Mouse (Mus musculus): ENCODE measurements around the gene Armc10. TPM values are rescaled to one million over a fixed set of nuclear protein-coding genes. Genes with fewer than 3 reads are reported as not detected.
"Not testable (repeated sequence)": the region's sequence is repeated elsewhere in the genome, so short reads cannot be mapped to it uniquely, and the experiment has no call there.

Gene Armc10
- total and polyA plus RNA-seq, 3 experiments: 32.5 to 54.9 (median 34.1) TPM

DNA sequence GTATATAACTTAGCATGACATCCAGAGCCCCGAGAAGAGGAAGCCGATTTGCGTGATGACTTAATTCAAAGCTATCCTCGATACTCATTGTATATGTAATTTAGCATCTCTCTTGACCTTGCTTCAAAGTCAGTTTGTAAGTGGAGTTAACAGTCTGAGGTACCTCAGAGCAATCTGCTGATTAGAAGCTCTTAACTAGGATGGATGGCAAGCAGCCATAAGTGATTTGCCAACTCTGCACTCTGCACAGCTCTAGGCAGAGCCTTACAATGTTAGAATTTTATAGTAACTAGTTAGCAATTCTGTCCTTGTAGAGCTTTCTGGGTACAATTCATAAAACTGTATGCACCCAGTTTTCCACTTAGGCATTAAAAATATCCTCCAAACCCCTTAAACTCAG lies 60.9 kb downstream of the Armc10 start:
- Histone ChIP-seq H3K27me3 (ENCODE audit: insufficient read depth, low read length) (0 out of 2 replicates have a peak, but pooled peaks cover under 1% of the 10 kb centered on the region), H3K36me3 (replicated peaks) (no peaks in the 10 kb centered on the region), H3K4me1 (ENCODE audit: insufficient read depth, low read depth, low read length) (peaks cover 20% of the 10 kb centered on the region), H3K9me3 (replicated peaks) (no peaks in the 10 kb centered on the region), H3K4me3 (ENCODE audit: low read depth, low read length) (no peak overlapping the region)
- ATAC-seq (ENCODE audit: extremely low read depth, insufficient number of reproducible peaks, low FRiP score, poor library complexity, severe bottlenecking) (no peak), DNase-seq (ENCODE audit: low spot score) (no peak)
- TF ChIP-seq POLR2AphosphoS5 (IDR thresholded peaks at IDR 0.05; ENCODE audit: insufficient replicate concordance, low read depth, low read length) (no peak), GATA1 (IDR thresholded peaks at IDR 0.05; ENCODE audit: borderline replicate concordance, low read length) (no peak), TAL1 (conservative IDR thresholded peaks at IDR 0.05; ENCODE audit: low read depth, low read length) (no peak), CTCF (IDR thresholded peaks at IDR 0.05; ENCODE audit: low read depth, low read length) (no peak), GATA2 (IDR thresholded peaks at IDR 0.05; ENCODE audit: borderline replicate concordance, low read depth, low read length) (no peak)

- ATAC-seq (ENCODE audit: extremely low read depth, insufficient number of reproducible peaks, low FRiP score, poor library complexity, severe bottlenecking); H3K36me3 ChIP-seq (replicated peaks); H3K4me3 ChIP-seq (ENCODE audit: low read depth, low read length); H3K9me3 ChIP-seq (replicated peaks); DNase-seq (ENCODE audit: low spot score): not testable (repeated sequence)
- H3K27me3 ChIP-seq (ENCODE audit: insufficient read depth, low read length): peaks cover 11% of the 10 kb centered on the region
- peaks cover 14% of the 10 kb centered on the region for H3K4me1 ChIP-seq (ENCODE audit: insufficient read depth, low read depth, low read length)
These were observed 62.4 kb downstream of the Armc10 start for GRCm38 (mm10) chr5:21708011-21708410.

Other genes with a start within 250 kb of the Armc10 start
- not detected in 2 replicates for gene Ccdc146, start 221.1 kb upstream of the Armc10 start, total RNA-seq (2014; fragmentation: Nextera tagmentation)
- gene Ccdc146, start 221.1 kb upstream of the Armc10 start, total RNA-seq (2017): 0.22 TPM in 1 of 2 replicates, not detected in the other
- gene Ccdc146, start 221.1 kb upstream of the Armc10 start, polyA plus RNA-seq (2012): not detected in 2 replicates
- gene Fam185a, start 220.9 kb upstream of the Armc10 start, total RNA-seq (2014; fragmentation: Nextera tagmentation): 11.1 and 14.2 TPM in 2 replicates
- gene Fam185a, start 220.9 kb upstream of the Armc10 start, total RNA-seq (2017): 8.1 and 9.5 TPM in 2 replicates
- gene Fam185a, start 220.9 kb upstream of the Armc10 start, polyA plus RNA-seq (2012): 2.3 and 2.8 TPM in 2 replicates
- not detected in 2 replicates for gene Lrrc17, start 102.3 kb upstream of the Armc10 start, total RNA-seq (2014; fragmentation: Nextera tagmentation)
- 0.16 and 0.35 TPM in 2 replicates for gene Lrrc17, start 102.3 kb upstream of the Armc10 start, total RNA-seq (2017)
- gene Lrrc17, start 102.3 kb upstream of the Armc10 start, polyA plus RNA-seq (2012): not detected in 2 replicates
- not detected in 2 replicates for gene Fbxl13, start 179 bp upstream of the Armc10 start, total RNA-seq (2014; fragmentation: Nextera tagmentation)
- gene Fbxl13, start 179 bp upstream of the Armc10 start, total RNA-seq (2017): 0.11 TPM in 1 of 2 replicates, not detected in the other
- gene Fbxl13, start 179 bp upstream of the Armc10 start, polyA plus RNA-seq (2012): not detected in 2 replicates
- 16.1 and 17.2 TPM in 2 replicates for gene Napepld, start 55.6 kb downstream of the Armc10 start, total RNA-seq (2014; fragmentation: Nextera tagmentation)
- gene Napepld, start 55.6 kb downstream of the Armc10 start, total RNA-seq (2017): 3.5 and 3.6 TPM in 2 replicates
- gene Napepld, start 55.6 kb downstream of the Armc10 start, polyA plus RNA-seq (2012): 1.1 and 1.4 TPM in 2 replicates
- gene Pmpcb, start 91.3 kb downstream of the Armc10 start, total RNA-seq (2014; fragmentation: Nextera tagmentation): 52.6 and 60.8 TPM in 2 replicates
- 104 and 113 TPM in 2 replicates for gene Pmpcb, start 91.3 kb downstream of the Armc10 start, total RNA-seq (2017)
- 35.6 and 41.6 TPM in 2 replicates for gene Pmpcb, start 91.3 kb downstream of the Armc10 start, polyA plus RNA-seq (2012)
- 140 and 150 TPM in 2 replicates for gene Dnajc2, start 139.4 kb downstream of the Armc10 start, total RNA-seq (2014; fragmentation: Nextera tagmentation)
- 139 and 150 TPM in 2 replicates for gene Dnajc2, start 139.4 kb downstream of the Armc10 start, total RNA-seq (2017)
- gene Dnajc2, start 139.4 kb downstream of the Armc10 start, polyA plus RNA-seq (2012): 83.4 and 111 TPM in 2 replicates
- 184 and 196 TPM in 2 replicates for gene Psmc2, start 139.5 kb downstream of the Armc10 start, total RNA-seq (2014; fragmentation: Nextera tagmentation)
- gene Psmc2, start 139.5 kb downstream of the Armc10 start, total RNA-seq (2017): 97.3 and 112 TPM in 2 replicates
- gene Psmc2, start 139.5 kb downstream of the Armc10 start, polyA plus RNA-seq (2012): 8.4 and 14.3 TPM in 2 replicates
- gene Slc26a5, start 219.8 kb downstream of the Armc10 start, total RNA-seq (2014; fragmentation: Nextera tagmentation): not detected in 2 replicates
- 0.06 TPM in 1 of 2 replicates, not detected in the other for gene Slc26a5, start 219.8 kb downstream of the Armc10 start, total RNA-seq (2017)
- gene Slc26a5, start 219.8 kb downstream of the Armc10 start, polyA plus RNA-seq (2012): not detected in 2 replicates